Mouse (Mus musculus) heart, embryonic 15.5 days (tissue): ENCODE data around the gene Krtap4-13. TPM values are rescaled to one million over a fixed set of nuclear protein-coding genes. Genes with fewer than 3 reads are reported as not detected.
"Not testable (repeated sequence)": the region's sequence is repeated elsewhere in the genome, so short reads cannot be mapped to it uniquely, and the experiment has no call there.

ENCODE experiments used
- ATAC-seq: fragments of 200-750 bp; cut with Nextera tagmentation; replicated peaks from 2 replicates; pipeline ENCODE4 v1.8.0; 2017; ENCODE audit warnings: low read depth, moderate TSS enrichment; ENCODE audit not compliant: insufficient number of reproducible peaks, insufficient read depth, low FRiP score
- H3K27ac ChIP-seq: fragments of 300-500 bp; sonication (generic); 2 replicates; pipeline ENCODE4 v1.5.1; 2015; ENCODE audit warnings: mild to moderate bottlenecking, inconsistent platforms
- H3K27me3 ChIP-seq: fragments of 300-500 bp; sonication (generic); 2 replicates; pipeline ENCODE4 v1.6.1; 2015; ENCODE audit warnings: inconsistent platforms
- H3K36me3 ChIP-seq: fragments of 300-500 bp; sonication (generic); 2 replicates; pipeline ENCODE4 v1.6.1; 2015; ENCODE audit warnings: mild to moderate bottlenecking, inconsistent platforms
- H3K4me1 ChIP-seq: fragments of 300-500 bp; sonication (generic); replicated peaks from 2 replicates; pipeline ENCODE4 v1.6.1; 2015; ENCODE audit warnings: inconsistent platforms
- H3K4me2 ChIP-seq: fragments of 300-500 bp; sonication (generic); 2 replicates; pipeline ENCODE4 v1.6.1; 2015; ENCODE audit warnings: inconsistent platforms, mild to moderate bottlenecking, moderate library complexity
- H3K4me3 ChIP-seq: fragments of 300-500 bp; sonication (generic); 2 replicates; pipeline ENCODE4 v1.5.1; 2015; ENCODE audit warnings: mild to moderate bottlenecking, inconsistent platforms
- H3K9ac ChIP-seq: fragments of 300-500 bp; sonication (generic); 2 replicates; pipeline ENCODE4 v1.6.1; 2015; ENCODE audit warnings: mild to moderate bottlenecking, inconsistent platforms
- H3K9me3 ChIP-seq: fragments of 300-500 bp; sonication (generic); replicated peaks from 2 replicates; pipeline ENCODE4 v1.6.1; 2016; ENCODE audit warnings: inconsistent platforms
- WGBS: fragments of 180-500 bp; shearing (Covaris S2); methylation state at CpG from one replicate; pipeline ENCODE4 v1.1.7; 2015; ENCODE audit warnings: mixed read lengths; 5-methylcytosine and 5-hydroxymethylcytosine counted together
- polyA plus RNA-seq: library from polyadenylated mRNA; unstranded; fragments of >200 nt; fragmentation: Nextera tagmentation; extraction: Ambion mirVana; gene quantifications from 2 replicates; pipeline ENCODE4 v1.2.1, GENCODE M21; 2015

Gene Krtap4-13
- not detected in 2 replicates for polyA plus RNA-seq

GRCm38 (mm10) chr11:99809792-99810191 lies at the start of gene Krtap4-13:
Gene Krtap4-13, minus strand, starts transcription at chr11:99809892.
- not testable (repeated sequence) for ATAC-seq, H3K9ac ChIP-seq, H3K36me3 ChIP-seq, H3K9me3 ChIP-seq, H3K4me3 ChIP-seq, H3K4me1 ChIP-seq, H3K27ac ChIP-seq, H3K4me2 ChIP-seq, H3K27me3 ChIP-seq

GRCm38 (mm10) chr11:99858761-99859160 lies 49.1 kb upstream of the Krtap4-13 start:
- no peak overlapping the region for H3K27ac ChIP-seq
- no peak overlapping the region for H3K4me2 ChIP-seq
- no peaks in the 10 kb centered on the region for H3K27me3 ChIP-seq
- no peaks in the 10 kb centered on the region for H3K9me3 ChIP-seq
- 74% methylated on average over 2 of the region's 2 CpGs for WGBS
- H3K9ac ChIP-seq = no peak overlapping the region
- H3K4me1 ChIP-seq = no peaks in the 10 kb centered on the region
- H3K4me3 ChIP-seq = no peak overlapping the region
- H3K36me3 ChIP-seq = no peaks in the 10 kb centered on the region
- no peak for ATAC-seq

- H3K9ac ChIP-seq = no peak within 1 kb of the TSS
- WGBS = 83% methylated on average over 2 of the region's 2 CpGs
- H3K36me3 ChIP-seq = no peaks in the 10 kb centered on the region
- H3K4me3 ChIP-seq = no peak within 1 kb of the TSS
- ATAC-seq = no peak
- no peaks in the 10 kb centered on the region for H3K4me1 ChIP-seq
- H3K4me2 ChIP-seq = no peak within 1 kb of the TSS
- H3K27ac ChIP-seq = no peak within 1 kb of the TSS
- no peaks in the 10 kb centered on the region for H3K9me3 ChIP-seq
- no peaks in the 10 kb centered on the region for H3K27me3 ChIP-seq
Observed at GRCm38 (mm10) chr11:99857617-99858016, 47.9 kb upstream of the Krtap4-13 start, which contains the start of gene Gm11568. Gene Gm11568, plus strand, starts transcription at chr11:99857917.

GRCm38 (mm10) chr11:99854121-99854520 lies 44.4 kb upstream of the Krtap4-13 start:
- Histone ChIP-seq H3K9ac (no peak overlapping the region), H3K27ac (no peak overlapping the region), H3K4me2 (no peak overlapping the region), H3K4me1 (no peaks in the 10 kb centered on the region), H3K4me3 (no peak overlapping the region), H3K36me3 (no peaks in the 10 kb centered on the region), H3K9me3 (no peaks in the 10 kb centered on the region), H3K27me3 (no peaks in the 10 kb centered on the region)
- no peak for ATAC-seq
- 48% methylated on average over 3 of the region's 3 CpGs for WGBS

GRCm38 (mm10) chr11:99851508-99851907 lies 41.8 kb upstream of the Krtap4-13 start, which contains the start of gene Krtap4-16:
Gene Krtap4-16, minus strand, starts transcription at chr11:99851608.
- Histone ChIP-seq H3K36me3 (no peaks in the 10 kb centered on the region), H3K4me3 (no peak within 1 kb of the TSS), H3K4me1 (no peaks in the 10 kb centered on the region), H3K9ac (no peak within 1 kb of the TSS), H3K9me3 (no peaks in the 10 kb centered on the region), H3K4me2 (no peak within 1 kb of the TSS), H3K27ac (no peak within 1 kb of the TSS), H3K27me3 (no peaks in the 10 kb centered on the region)
- no peak for ATAC-seq

- no peak for ATAC-seq
- Histone ChIP-seq H3K4me2 (no peak overlapping the region), H3K4me3 (no peak overlapping the region), H3K9ac (no peak overlapping the region), H3K9me3 (no peaks in the 10 kb centered on the region), H3K36me3 (no peaks in the 10 kb centered on the region), H3K27me3 (no peaks in the 10 kb centered on the region), H3K27ac (no peak overlapping the region), H3K4me1 (no peaks in the 10 kb centered on the region)
- WGBS = 77% methylated on average over 2 of the region's 2 CpGs
Observed at GRCm38 (mm10) chr11:99846746-99847145, 37.1 kb upstream of the Krtap4-13 start.

- no peaks in the 10 kb centered on the region for H3K4me1 ChIP-seq
- H3K4me2 ChIP-seq = no peak overlapping the region
- no peak for ATAC-seq
- H3K27me3 ChIP-seq = no peaks in the 10 kb centered on the region
- no peak overlapping the region for H3K9ac ChIP-seq
- no peaks in the 10 kb centered on the region for H3K9me3 ChIP-seq
- H3K27ac ChIP-seq = no peak overlapping the region
- WGBS = 72% methylated on average over 1 of the region's 1 CpGs
- H3K36me3 ChIP-seq = no peaks in the 10 kb centered on the region
- no peak overlapping the region for H3K4me3 ChIP-seq
Observed at GRCm38 (mm10) chr11:99842185-99842584, 32.5 kb upstream of the Krtap4-13 start.

- no peaks in the 10 kb centered on the region for H3K36me3 ChIP-seq
- no peak for ATAC-seq
- H3K4me3 ChIP-seq = no peak within 1 kb of the TSS
- H3K27me3 ChIP-seq = no peaks in the 10 kb centered on the region
- no peak within 1 kb of the TSS for H3K4me2 ChIP-seq
- WGBS = 69% methylated on average over 1 of the region's 1 CpGs
- H3K9ac ChIP-seq = no peak within 1 kb of the TSS
- no peaks in the 10 kb centered on the region for H3K9me3 ChIP-seq
- H3K27ac ChIP-seq = no peak within 1 kb of the TSS
- H3K4me1 ChIP-seq = no peaks in the 10 kb centered on the region
Observed at GRCm38 (mm10) chr11:99837966-99838365, 28.3 kb upstream of the Krtap4-13 start, which contains the start of gene 2300003K06Rik. Gene 2300003K06Rik, minus strand, starts transcription at chr11:99838066.

GRCm38 (mm10) chr11:99815566-99815965 lies 5.9 kb upstream of the Krtap4-13 start, which contains the start of gene Gm11564:
Gene Gm11564, minus strand, starts transcription at chr11:99815666.
- H3K9me3 ChIP-seq, H3K27me3 ChIP-seq, H3K4me2 ChIP-seq, H3K9ac ChIP-seq, ATAC-seq, H3K36me3 ChIP-seq, H3K4me1 ChIP-seq, H3K27ac ChIP-seq, H3K4me3 ChIP-seq: not testable (repeated sequence)
- 73% methylated on average over 2 of the region's 2 CpGs for WGBS

GRCm38 (mm10) chr11:99804346-99804745 lies 5.3 kb downstream of the Krtap4-13 start, which contains the start of gene Gm11554:
Gene Gm11554, minus strand, starts transcription at chr11:99804446.
- H3K4me3 ChIP-seq, H3K9ac ChIP-seq, H3K36me3 ChIP-seq, H3K4me1 ChIP-seq, H3K27me3 ChIP-seq, ATAC-seq, H3K9me3 ChIP-seq, H3K4me2 ChIP-seq, H3K27ac ChIP-seq: not testable (repeated sequence)
- WGBS = no CpG with 5 or more reads among the region's 1 CpGs

GRCm38 (mm10) chr11:99798832-99799231 lies 10.9 kb downstream of the Krtap4-13 start, which contains the start of gene Gm11569:
Gene Gm11569, minus strand, starts transcription at chr11:99798932.
- H3K4me1 ChIP-seq = not testable (repeated sequence)

GRCm38 (mm10) chr11:99793367-99793766 lies 16.3 kb downstream of the Krtap4-13 start, which contains the start of gene Gm11596:
Gene Gm11596, minus strand, starts transcription at chr11:99793467.
- no peaks in the 10 kb centered on the region for H3K9me3 ChIP-seq
- no peak for ATAC-seq
- no peak within 1 kb of the TSS for H3K27ac ChIP-seq
- no peaks in the 10 kb centered on the region for H3K36me3 ChIP-seq
- H3K4me1 ChIP-seq = no peaks in the 10 kb centered on the region
- H3K4me3 ChIP-seq = no peak within 1 kb of the TSS
- no peak within 1 kb of the TSS for H3K4me2 ChIP-seq
- 71% methylated on average over 2 of the region's 2 CpGs for WGBS
- H3K9ac ChIP-seq = no peak within 1 kb of the TSS
- no peaks in the 10 kb centered on the region for H3K27me3 ChIP-seq

More at GRCm38 (mm10) chr11:99798832-99799231, 10.9 kb downstream of the Krtap4-13 start, which contains the start of gene Gm11569:
- H3K9me3 ChIP-seq, H3K4me3 ChIP-seq, H3K9ac ChIP-seq, H3K27me3 ChIP-seq, H3K4me2 ChIP-seq, ATAC-seq, H3K27ac ChIP-seq, H3K36me3 ChIP-seq: not testable (repeated sequence)
- WGBS = no CpG with 5 or more reads among the region's 1 CpGs
